Mouse (Mus musculus): ENCODE data around the gene Ctcf.

DNA sequence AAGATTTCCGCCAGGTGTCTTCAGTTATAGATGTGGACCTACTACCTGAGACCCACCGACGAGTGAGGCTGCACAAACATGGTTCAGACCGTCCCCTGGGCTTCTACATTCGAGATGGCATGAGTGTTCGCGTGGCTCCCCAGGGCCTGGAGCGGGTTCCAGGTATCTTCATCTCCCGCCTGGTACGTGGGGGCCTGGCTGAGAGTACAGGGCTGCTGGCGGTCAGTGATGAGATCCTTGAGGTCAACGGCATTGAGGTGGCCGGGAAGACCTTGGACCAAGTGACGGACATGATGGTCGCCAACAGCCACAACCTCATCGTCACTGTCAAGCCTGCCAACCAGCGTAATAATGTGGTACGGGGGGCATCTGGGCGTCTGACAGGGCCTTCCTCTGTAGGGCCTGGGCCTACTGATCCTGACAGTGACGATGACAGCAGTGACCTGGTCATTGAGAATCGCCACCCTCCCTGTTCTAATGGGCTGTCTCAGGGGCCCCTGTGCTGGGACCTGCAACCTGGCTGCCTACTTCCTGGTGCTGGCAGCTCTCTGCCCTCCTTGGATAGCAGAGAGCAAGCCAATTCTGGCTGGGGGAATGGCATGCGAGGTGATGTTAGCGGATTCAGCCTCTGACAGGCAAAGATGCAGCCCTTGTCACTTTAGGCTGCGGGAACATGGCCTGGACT, 66.5 kb downstream of the Ctcf start:
- TF ChIP-seq POLR2A (IDR thresholded peaks at IDR 0.05; ENCODE audit: control insufficient read depth, low read depth, low read length) (no peak; the same call in 1 of the 2 replicates), CTCF (IDR thresholded peaks at IDR 0.05; ENCODE audit: control insufficient read depth, insufficient read depth, insufficient replicate concordance, low read depth, low read length) (no peak)

Data from testis, adult 2 months (tissue).